Mouse (Mus musculus) MEL (cell line): ENCODE measurements around the gene Dpf2. TPM values are rescaled to one million over a fixed set of nuclear protein-coding genes. Genes with fewer than 3 reads are reported as not detected.

Experiments
- DNase-seq: peaks from one replicate; pipeline ENCODE4 v3.0.0; 2011; ENCODE audit warnings: low read depth, low spot score
- H3K27ac ChIP-seq: 2 replicates; pipeline ENCODE4 v1.5.1; 2012; ENCODE audit warnings: low read depth, mild to moderate bottlenecking, control low read depth, low read length, moderate library complexity; ENCODE audit not compliant: control insufficient read depth
- H3K27me3 ChIP-seq, 2 experiments: fragments of 150-350 bp in 1 of 2; sonication (generic) in 1 of 2; 2 replicates each; pipeline ENCODE4 v1.6.1; 2012; ENCODE audit warnings: low read length in 2 of 2, mild to moderate bottlenecking in 2 of 2, improper control_type of control experiment in 1 of 2, moderate library complexity in 1 of 2; ENCODE audit not compliant: insufficient read depth in 2 of 2, control insufficient read depth in 1 of 2
- H3K36me3 ChIP-seq, 2 experiments: 2 replicates each; pipeline ENCODE4 v1.6.1; 2012 to 2014; ENCODE audit warnings: low read length in 2 of 2, improper control_type of control experiment in 1 of 2, inconsistent platforms in 1 of 2, mild to moderate bottlenecking in 1 of 2; ENCODE audit not compliant: insufficient read depth in 2 of 2, control insufficient read depth in 1 of 2
- H3K4me1 ChIP-seq, 2 experiments: fragments of 150-350 bp in 1 of 2; sonication (generic) in 1 of 2; 2 replicates each; pipeline ENCODE4 v1.6.1; 2012; ENCODE audit warnings: low read length in 2 of 2, improper control_type of control experiment in 1 of 2, mild to moderate bottlenecking in 1 of 2; ENCODE audit not compliant: insufficient read depth in 2 of 2, control insufficient read depth in 1 of 2
- H3K4me3 ChIP-seq, 2 experiments: fragments of 150-350 bp in 1 of 2; sonication (generic) in 1 of 2; 2 replicates each; pipeline ENCODE4 v1.5.1; 2012; ENCODE audit warnings: low read depth in 2 of 2, low read length in 2 of 2, mild to moderate bottlenecking in 2 of 2, moderate library complexity in 2 of 2, control low read depth in 1 of 2, improper control_type of control experiment in 1 of 2; ENCODE audit not compliant: control insufficient read depth in 1 of 2, insufficient read depth in 1 of 2
- H3K79me2 ChIP-seq: 2 replicates; pipeline ENCODE4 v1.6.1; 2012; ENCODE audit warnings: mild to moderate bottlenecking, low read length, moderate library complexity; ENCODE audit not compliant: control insufficient read depth, poor library complexity, insufficient read depth
- H3K9ac ChIP-seq: 2 replicates; pipeline ENCODE4 v1.6.1; 2012; ENCODE audit warnings: low read depth, mild to moderate bottlenecking, control low read depth, low read length, moderate library complexity; ENCODE audit not compliant: control insufficient read depth, poor library complexity, severe bottlenecking
- H3K9me3 ChIP-seq: fragments of 150-350 bp; sonication (generic); replicated peaks from 2 replicates; pipeline ENCODE4 v1.6.1; 2012; ENCODE audit warnings: mild to moderate bottlenecking, low read length, improper control_type of control experiment, moderate library complexity; ENCODE audit not compliant: insufficient read depth
- BHLHE40 ChIP-seq: IDR thresholded peaks from 2 replicates; pipeline ENCODE4 v1.6.1; 2012; ENCODE audit warnings: low read depth, mild to moderate bottlenecking, inconsistent platforms, low read length, improper control_type of control experiment, borderline replicate concordance
- CHD1 ChIP-seq: IDR thresholded peaks from 2 replicates; pipeline ENCODE4 v1.6.1; 2012; ENCODE audit warnings: low read depth, mild to moderate bottlenecking, inconsistent platforms, low read length, improper control_type of control experiment
- CHD2 ChIP-seq: IDR thresholded peaks from 2 replicates; pipeline ENCODE4 v1.6.1; 2011; ENCODE audit warnings: low read length, improper control_type of control experiment
- ETS1 ChIP-seq: IDR thresholded peaks from 2 replicates; pipeline ENCODE4 v1.6.1; 2012; ENCODE audit warnings: low read depth, mild to moderate bottlenecking, inconsistent platforms, low read length, improper control_type of control experiment, moderate library complexity
- GABPA ChIP-seq: IDR thresholded peaks from 2 replicates; pipeline ENCODE4 v1.6.1; 2012; ENCODE audit warnings: low read depth, mild to moderate bottlenecking, inconsistent platforms, low read length, improper control_type of control experiment, moderate library complexity
- GATA1 ChIP-seq: IDR thresholded peaks from 2 replicates; pipeline ENCODE4 v1.6.1; 2011; ENCODE audit warnings: low read depth, low read length, improper control_type of control experiment
- KAT2A ChIP-seq: conservative IDR thresholded peaks from 2 replicates; pipeline ENCODE4 v1.6.1; 2012; ENCODE audit warnings: low read depth, low read length, improper control_type of control experiment, inconsistent platforms
- MAFK ChIP-seq: IDR thresholded peaks from 2 replicates; pipeline ENCODE4 v1.6.1; 2011; ENCODE audit warnings: low read depth, mild to moderate bottlenecking, low read length, improper control_type of control experiment, borderline replicate concordance
- MAX ChIP-seq: IDR thresholded peaks from 2 replicates; pipeline ENCODE4 v1.6.1; 2011; ENCODE audit warnings: low read length, improper control_type of control experiment
- MAZ ChIP-seq: IDR thresholded peaks from 2 replicates; pipeline ENCODE4 v1.6.1; 2012; ENCODE audit warnings: low read depth, mild to moderate bottlenecking, inconsistent platforms, low read length, improper control_type of control experiment
- MEF2A ChIP-seq: IDR thresholded peaks from 2 replicates; pipeline ENCODE4 v1.6.1; 2014; ENCODE audit warnings: low read depth, mild to moderate bottlenecking, inconsistent platforms, low read length, improper control_type of control experiment; ENCODE audit not compliant: poor library complexity, insufficient replicate concordance, severe bottlenecking; ENCODE audit errors: extremely low read depth
- MYB ChIP-seq: IDR thresholded peaks from 2 replicates; pipeline ENCODE4 v1.6.1; 2011; ENCODE audit warnings: mild to moderate bottlenecking, low read depth, low read length, improper control_type of control experiment
- MYC ChIP-seq: IDR thresholded peaks from 2 replicates; pipeline ENCODE4 v1.6.1; 2011; ENCODE audit warnings: low read depth, mild to moderate bottlenecking, low read length, improper control_type of control experiment, moderate library complexity
- NRF1 ChIP-seq: IDR thresholded peaks from 2 replicates; pipeline ENCODE4 v1.6.1; 2014; ENCODE audit warnings: low read depth, mild to moderate bottlenecking, inconsistent platforms, low read length, improper control_type of control experiment, moderate library complexity; ENCODE audit not compliant: poor library complexity, insufficient read depth, severe bottlenecking
- POLR2A ChIP-seq, 2 experiments: IDR thresholded peaks; 2 replicates each; pipeline ENCODE4 v1.6.1; 2011 to 2012; ENCODE audit warnings: low read length in 2 of 2, mild to moderate bottlenecking in 2 of 2, control low read depth in 1 of 2, improper control_type of control experiment in 1 of 2, low read depth in 1 of 2, moderate library complexity in 1 of 2; ENCODE audit not compliant: control insufficient read depth in 1 of 2, insufficient read depth in 1 of 2, poor library complexity in 1 of 2
- POLR2AphosphoS2 ChIP-seq: IDR thresholded peaks from 2 replicates; pipeline ENCODE4 v1.6.1; 2011; ENCODE audit warnings: low read length, improper control_type of control experiment
- RAD21 ChIP-seq: IDR thresholded peaks from 2 replicates; pipeline ENCODE4 v1.6.1; 2011; ENCODE audit warnings: mild to moderate bottlenecking, low read depth, low read length, improper control_type of control experiment
- RCOR1 ChIP-seq: IDR thresholded peaks from 2 replicates; pipeline ENCODE4 v1.6.1; 2012; ENCODE audit warnings: low read depth, mild to moderate bottlenecking, inconsistent platforms, low read length, improper control_type of control experiment
- SIN3A ChIP-seq: IDR thresholded peaks from 2 replicates; pipeline ENCODE4 v1.6.1; 2012; ENCODE audit warnings: low read length, improper control_type of control experiment, inconsistent platforms
- SMC3 ChIP-seq: IDR thresholded peaks from 2 replicates; pipeline ENCODE4 v1.6.1; 2011; ENCODE audit warnings: low read depth, low read length, improper control_type of control experiment
- TAL1 ChIP-seq: IDR thresholded peaks from 2 replicates; pipeline ENCODE4 v1.6.1; 2012; ENCODE audit warnings: mild to moderate bottlenecking, inconsistent platforms, low read length, moderate library complexity, mixed read lengths
- TCF12 ChIP-seq: IDR thresholded peaks from 2 replicates; pipeline ENCODE4 v1.6.1; 2014; ENCODE audit warnings: low read depth, mild to moderate bottlenecking, inconsistent platforms, low read length, improper control_type of control experiment, moderate library complexity
- UBTF ChIP-seq: IDR thresholded peaks from 2 replicates; pipeline ENCODE4 v1.6.1; 2012; ENCODE audit warnings: low read depth, mild to moderate bottlenecking, inconsistent platforms, low read length, improper control_type of control experiment, moderate library complexity, borderline replicate concordance; ENCODE audit not compliant: insufficient read depth
- USF1 ChIP-seq: IDR thresholded peaks from 2 replicates; pipeline ENCODE4 v1.6.1; 2014; ENCODE audit warnings: low read depth, mild to moderate bottlenecking, inconsistent platforms, low read length, improper control_type of control experiment, moderate library complexity
- USF2 ChIP-seq, 2 experiments: IDR thresholded peaks; 2 replicates each; pipeline ENCODE4 v1.6.1; 2011 to 2012; ENCODE audit warnings: improper control_type of control experiment in 2 of 2, low read length in 2 of 2, borderline replicate concordance in 1 of 2, inconsistent platforms in 1 of 2, low read depth in 1 of 2, mild to moderate bottlenecking in 1 of 2; ENCODE audit not compliant: insufficient read depth in 1 of 2
- ZKSCAN1 ChIP-seq: IDR thresholded peaks from 2 replicates; pipeline ENCODE4 v1.6.1; 2012; ENCODE audit warnings: low read depth, mild to moderate bottlenecking, inconsistent platforms, low read length, improper control_type of control experiment, moderate library complexity
- ZMIZ1 ChIP-seq: IDR thresholded peaks from 2 replicates; pipeline ENCODE4 v1.6.1; 2012; ENCODE audit warnings: low read depth, mild to moderate bottlenecking, inconsistent platforms, low read length, improper control_type of control experiment, moderate library complexity
- ZNF384 ChIP-seq: IDR thresholded peaks from 2 replicates; pipeline ENCODE4 v1.6.1; 2012; ENCODE audit warnings: low read depth, mild to moderate bottlenecking, inconsistent platforms, low read length, improper control_type of control experiment
- polyA plus RNA-seq, 2 experiments: library from polyadenylated mRNA; stranded (reverse) in 1 of 2; unstranded in 1 of 2; fragments of >175 nt in 1 of 2; fragments of >200 nt in 1 of 2; gene quantifications; 2 replicates each; pipeline versions ENCODE4 v1.2.1 to v1.2.4; 2012; ENCODE audit warnings: low replicate concordance in 2 of 2, low read depth in 1 of 2; ENCODE audit not compliant: insufficient read length in 2 of 2, insufficient read depth in 1 of 2, missing spikeins in 1 of 2
- total RNA-seq: library from RNA; depleted of rRNA; stranded (reverse); fragments of 300-350 nt; gene quantifications from 2 replicates; pipeline ENCODE4 v1.2.3, GENCODE M21; 2012

Dpf2 gene
- total and polyA plus RNA-seq, 3 experiments: 58.6 to 166 (median 133) TPM

- peaks cover 6% of the 10 kb centered on the region; the same call in 1 of the 2 replicates for H3K79me2 ChIP-seq
- peaks cover 0 to 7% of the 10 kb centered on the region in 2 experiments; a peak in 2 of 4 replicates for H3K36me3 ChIP-seq
- H3K9ac ChIP-seq: no peak overlapping the region
- H3K4me1 ChIP-seq: peaks cover 2 to 9% of the 10 kb centered on the region in 2 experiments; a peak in 3 of 4 replicates
- H3K9me3 ChIP-seq: no peaks in the 10 kb centered on the region
- TF ChIP-seq TCF12 (no peak), ZMIZ1 (no peak), MYC (no peak), USF1 (no peak), CHD2 (no peak), GABPA (no peak), CHD1 (no peak), MYB (no peak), SIN3A (no peak), TAL1 (no peak), KAT2A (no peak), NRF1 (no peak), MAZ (no peak), POLR2A (IDR thresholded peaks at IDR 0.05; ENCODE audit: control insufficient read depth in 1 of 2, insufficient read depth in 1 of 2, low read depth in 1 of 2, low read length in 2 of 2, poor library complexity in 1 of 2) (no peak), ETS1 (no peak), SMC3 (no peak), MAFK (no peak), ZNF384 (no peak), MEF2A (no peak), RCOR1 (no peak)
- no peak for DNase-seq
- no peak overlapping the region for H3K27ac ChIP-seq
- H3K4me3 ChIP-seq: no peak overlapping the region
- H3K27me3 ChIP-seq: no peaks in the 10 kb centered on the region
Observed at GRCm38 (mm10) chr19:5871273-5871672, 41.5 kb downstream of the Dpf2 start.

GRCm38 (mm10) chr19:5868096-5868495 is 44.7 kb downstream of the Dpf2 start:
- TF ChIP-seq GATA1 (no peak), GABPA (no peak), ZNF384 (no peak), CHD2 (no peak), USF2 (IDR thresholded peaks at IDR 0.05; ENCODE audit: borderline replicate concordance in 1 of 2, insufficient read depth in 1 of 2, low read depth in 1 of 2, low read length in 2 of 2) (no peak), POLR2AphosphoS2 (no peak), TCF12 (no peak), MEF2A (no peak), MAFK (no peak), ZKSCAN1 (no peak), RAD21 (no peak), MAX (no peak), BHLHE40 (no peak), UBTF (no peak), SIN3A (no peak), MYC (no peak)
- H3K36me3 ChIP-seq: no peaks in the 10 kb centered on the region; a peak in 1 of 4 replicates
- no peaks in the 10 kb centered on the region for H3K4me1 ChIP-seq
- no peak overlapping the region for H3K9ac ChIP-seq
- no peaks in the 10 kb centered on the region for H3K79me2 ChIP-seq
- H3K27ac ChIP-seq: no peak overlapping the region
- no peak for DNase-seq
- no peaks in the 10 kb centered on the region for H3K27me3 ChIP-seq
- no peaks in the 10 kb centered on the region for H3K9me3 ChIP-seq
- no peak overlapping the region for H3K4me3 ChIP-seq
